Comparison of ENCODE assay signal across 8 mouse cellular contexts in genomic region chr9:8003301-8004271, GRCm38 (mm10). TPM values are rescaled to one million over a fixed set of nuclear protein-coding genes. Genes with fewer than 3 reads are reported as not detected.
DNase-seq lines count a peak whose midpoint lies in the region; ATAC-seq lines count a peak whose summit lies in the region.

No protein-coding gene starts in this region.

- no peaks in the 10 kb centered on the region for H3K36me3 ChIP-seq in hindbrain, embryonic 11.5 days (ENCODE audit: control insufficient read depth, insufficient read depth, low read length)

- peak overlapping the region; percentile 76 for H3K4me2 ChIP-seq in hindbrain, embryonic 11.5 days (replicated peaks; ENCODE audit: low read depth, low read length)

- no peaks in the 10 kb centered on the region for H3K9me3 ChIP-seq in hindbrain, embryonic 11.5 days (ENCODE audit: control insufficient read depth, low read length)

- H3K4me1 ChIP-seq in hindbrain, embryonic 11.5 days (replicated peaks; ENCODE audit: control insufficient read depth, insufficient read depth, low read length) = no peaks in the 10 kb centered on the region

- peak overlapping the region; percentile 81 for H3K4me3 ChIP-seq in hindbrain, embryonic 11.5 days (ENCODE audit: low read depth, low read length)

- under 1% methylated on average over 70 of the region's 82 CpGs for WGBS in hindbrain, embryonic 11.5 days

- H3K27ac ChIP-seq in hindbrain, embryonic 11.5 days (ENCODE audit: low read depth, low read length) = peak overlapping the region; percentile 91

- peak overlapping the region; percentile 88 for H3K9ac ChIP-seq in hindbrain, embryonic 11.5 days (ENCODE audit: low read depth, low read length)

- no peaks in the 10 kb centered on the region for H3K27me3 ChIP-seq in hindbrain, embryonic 11.5 days (ENCODE audit: control insufficient read depth, insufficient read depth, low read length)

- peak; percentile 85 for DNase-seq in R1 (ENCODE audit: low read depth, low spot score)
- peak; percentile 13 for DNase-seq in cerebellum, adult 9-10 months
- DNase-seq in frontal cortex, postnatal 10 days (ENCODE audit: low spot score in 2 of 2) = peak; percentile 13 to 34
- peak; percentile 79 for DNase-seq in hindbrain, embryonic 11.5 days (ENCODE audit: low spot score)
- peak; percentile 32 to 36 for DNase-seq in layer of hippocampus, postnatal 14 days (ENCODE audit: low spot score in 2 of 2)
- peak; percentile 65 for DNase-seq in lung, postnatal 14 days
- peak; percentile 35 to 66 for DNase-seq in right cerebral cortex, adult 2 months (ENCODE audit: low spot score in 2 of 2)
- DNase-seq in natural killer cell, adult 2 months (ENCODE audit: low spot score in 2 of 2) = no peak

- peak; percentile 77 for ATAC-seq in hindbrain, embryonic 11.5 days (ENCODE audit: low FRiP score)

RNA-seq across cellular contexts. Expression of gene Yap1, which starts 0.8 kb away (rescaled TPM):
- 26.2 and 28.5 TPM in 2 replicates for polyA plus RNA-seq in hindbrain, embryonic 11.5 days (2014; fragmentation: Nextera tagmentation; extraction: Ambion mirVana)
- total RNA-seq in layer of hippocampus, postnatal 14 days (2021) = 10 to 100 TPM; 15.9 to 16.9 TPM

RNA-seq across cellular contexts. Expression of gene Cfap300, which starts 39.0 kb away (rescaled TPM):
- 18.1 and 19.7 TPM in 2 replicates for polyA plus RNA-seq in hindbrain, embryonic 11.5 days (2014; fragmentation: Nextera tagmentation; extraction: Ambion mirVana)
- total RNA-seq in layer of hippocampus, postnatal 14 days (2021) = 1 to 10 TPM; 9.1 to 9.4 TPM

Comparison
In these comparisons a context has a peak if more than half of its experiments do, and no peak if none do; other contexts are left out.
1. DNase-seq: peak in R1 (single experiment), cerebellum, adult 9-10 months (single experiment), frontal cortex, postnatal 10 days (2 of 2), hindbrain, embryonic 11.5 days (single experiment), layer of hippocampus, postnatal 14 days (2 of 2), lung, postnatal 14 days (single experiment) and right cerebral cortex, adult 2 months (2 of 2); none in natural killer cell, adult 2 months (0 of 2).